Mouse (Mus musculus) liver, postnatal 0 days (tissue): ENCODE data around the gene Glrx3. TPM values are rescaled to one million over a fixed set of nuclear protein-coding genes. Genes with fewer than 3 reads are reported as not detected.

Source experiments
- ATAC-seq: fragments of 200-750 bp; cut with Nextera tagmentation; 2 replicates; pipeline ENCODE4 v1.8.0; 2017; ENCODE audit warnings: mild to moderate bottlenecking, moderate library complexity
- DNase-seq: peaks from one replicate; pipeline ENCODE4 v3.0.0-alpha.2; 2016
- H3K27ac ChIP-seq: fragments of 300-500 bp; sonication (generic); 2 replicates; pipeline ENCODE4 v1.5.1; 2014; ENCODE audit warnings: antibody characterized with exemption, moderate library complexity, mild to moderate bottlenecking, low read depth
- H3K27me3 ChIP-seq: fragments of 300-500 bp; sonication (generic); 2 replicates; pipeline ENCODE4 v1.6.1; 2014; ENCODE audit warnings: low read length, control low read depth, mixed read lengths; ENCODE audit not compliant: insufficient read depth
- H3K36me3 ChIP-seq: fragments of 300-500 bp; sonication (generic); replicated peaks from 2 replicates; pipeline ENCODE4 v1.6.1; 2014; ENCODE audit warnings: mild to moderate bottlenecking, control low read depth, low read length, moderate library complexity, mixed read lengths; ENCODE audit not compliant: insufficient read depth
- H3K4me1 ChIP-seq: fragments of 300-500 bp; sonication (generic); 2 replicates; pipeline ENCODE4 v1.6.1; 2014; ENCODE audit warnings: antibody characterized with exemption, mild to moderate bottlenecking, control low read depth; ENCODE audit not compliant: insufficient read depth
- H3K4me2 ChIP-seq: fragments of 300-500 bp; sonication (generic); 2 replicates; pipeline ENCODE4 v1.6.1; 2014; ENCODE audit warnings: low read depth, mild to moderate bottlenecking, low read length, moderate library complexity, mixed read lengths
- H3K4me3 ChIP-seq: fragments of 300-500 bp; sonication (generic); 2 replicates; pipeline ENCODE4 v1.5.1; 2014; ENCODE audit warnings: low read depth, low read length
- H3K9ac ChIP-seq: fragments of 300-500 bp; sonication (generic); replicated peaks from 2 replicates; pipeline ENCODE4 v1.6.1; 2014; ENCODE audit warnings: mild to moderate bottlenecking, moderate library complexity
- H3K9me3 ChIP-seq: fragments of 300-500 bp; sonication (generic); 2 replicates; pipeline ENCODE4 v1.6.1; 2016; ENCODE audit warnings: mild to moderate bottlenecking, control low read depth, low read length, mixed read lengths
- CTCF ChIP-seq: sonication (generic); IDR thresholded peaks from 2 replicates; pipeline ENCODE4 v1.5.1; 2016; ENCODE audit warnings: antibody characterized with exemption, low read depth
- EP300 ChIP-seq: IDR thresholded peaks from 2 replicates; pipeline ENCODE4 v1.6.1; 2016; ENCODE audit warnings: antibody characterized with exemption, low read depth, mild to moderate bottlenecking
- WGBS: fragments of 180-500 bp; shearing (Covaris S2); extraction: QIAGEN DNeasy Blood & Tissue Kit; methylation state at CpG from one replicate; pipeline ENCODE4 v1.1.7; 2014; ENCODE audit not compliant: insufficient replicate concordance; 5-methylcytosine and 5-hydroxymethylcytosine counted together
- polyA plus RNA-seq: library from polyadenylated mRNA; unstranded; fragments of >200 nt; fragmentation: Nextera tagmentation; extraction: Ambion mirVana; gene quantifications from 2 replicates; pipeline ENCODE4 v1.2.1, GENCODE M21; 2015

Glrx3 gene
- polyA plus RNA-seq, 1 experiment from 2014 or later = 70.6 TPM

DNA sequence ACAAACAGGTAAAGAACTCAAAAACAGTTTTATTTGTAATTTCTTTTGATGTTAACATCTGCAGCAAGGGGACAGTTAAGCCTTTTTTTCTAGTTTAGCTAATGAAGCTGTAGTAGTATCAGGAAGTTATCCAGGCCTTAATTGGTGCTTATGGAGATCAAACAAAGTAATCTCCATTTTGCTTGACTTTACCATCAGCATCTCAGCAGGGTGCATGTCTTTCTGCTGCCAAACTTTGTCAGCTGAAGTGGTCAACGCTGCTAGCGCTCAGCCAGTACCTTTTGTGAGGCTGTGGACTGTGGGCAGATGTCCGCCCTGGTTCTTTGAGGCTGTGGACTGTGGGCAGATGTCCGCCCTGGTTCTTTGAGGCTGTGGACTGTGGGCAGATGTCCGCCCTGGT, 24.0 kb downstream of the Glrx3 start:
- H3K27ac ChIP-seq = no peak overlapping the region
- TF ChIP-seq EP300 (no peak), CTCF (no peak)
- H3K9me3 ChIP-seq = no peaks in the 10 kb centered on the region
- no peak overlapping the region for H3K4me3 ChIP-seq
- H3K4me1 ChIP-seq = no peaks in the 10 kb centered on the region
- no peaks in the 10 kb centered on the region for H3K27me3 ChIP-seq
- no peak for DNase-seq
- no peak for ATAC-seq
- H3K4me2 ChIP-seq = no peak overlapping the region
- WGBS = 85% methylated on average over 5 of the region's 5 CpGs
- H3K36me3 ChIP-seq = peaks cover 45% of the 10 kb centered on the region
- H3K9ac ChIP-seq = no peak overlapping the region

- Histone ChIP-seq H3K4me3 (no peak overlapping the region), H3K27me3 (no peaks in the 10 kb centered on the region), H3K27ac (no peak overlapping the region), H3K4me2 (no peak overlapping the region), H3K9me3 (no peaks in the 10 kb centered on the region), H3K36me3 (peaks cover 39% of the 10 kb centered on the region), H3K4me1 (no peaks in the 10 kb centered on the region), H3K9ac (no peak overlapping the region)
- peak; percentile 33; the same call in 1 of the 2 replicates for ATAC-seq
- WGBS = 72% methylated on average over 4 of the region's 4 CpGs
- peak; percentile 40 for DNase-seq
- peak; percentile 63 for TF ChIP-seq CTCF
- no peak for TF ChIP-seq EP300
Measured at GRCm38 (mm10) chr7:137468174-137468573, 30.8 kb downstream of the Glrx3 start.

DNA sequence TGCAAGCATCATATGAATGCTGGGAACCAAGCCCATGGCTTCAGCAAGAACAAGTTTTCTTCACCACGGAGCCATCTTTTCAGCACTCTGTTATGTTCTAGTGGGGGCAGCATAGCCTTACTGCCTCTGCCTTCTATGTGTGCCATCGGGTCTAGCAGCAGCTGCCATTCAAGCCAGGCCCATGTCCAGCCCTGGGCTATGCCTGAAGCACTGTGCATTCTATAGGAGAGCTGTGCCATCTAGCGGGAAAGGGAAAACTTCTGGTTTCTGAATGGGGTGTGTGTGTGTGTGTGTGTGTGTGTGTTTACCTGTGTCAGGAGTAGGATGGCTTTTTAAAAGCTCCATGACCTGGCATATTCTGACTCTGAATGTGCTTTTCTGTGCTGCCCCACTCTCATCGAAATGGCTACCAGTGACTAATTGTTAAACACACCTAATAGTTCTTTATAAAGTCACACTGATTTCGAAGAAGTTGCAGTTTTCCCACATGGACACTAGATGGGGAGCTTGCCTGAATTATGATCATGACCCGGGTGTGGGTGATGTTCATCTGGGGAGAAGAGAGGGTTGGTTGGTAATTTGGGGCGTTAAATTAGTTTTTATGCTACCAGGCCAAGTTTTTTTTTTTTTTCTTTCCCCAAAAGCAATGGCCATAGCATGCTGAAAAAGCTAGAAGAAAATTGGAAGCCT, 34.2 kb downstream of the Glrx3 start:
- 57% methylated on average over 7 of the region's 7 CpGs for WGBS

DNA sequence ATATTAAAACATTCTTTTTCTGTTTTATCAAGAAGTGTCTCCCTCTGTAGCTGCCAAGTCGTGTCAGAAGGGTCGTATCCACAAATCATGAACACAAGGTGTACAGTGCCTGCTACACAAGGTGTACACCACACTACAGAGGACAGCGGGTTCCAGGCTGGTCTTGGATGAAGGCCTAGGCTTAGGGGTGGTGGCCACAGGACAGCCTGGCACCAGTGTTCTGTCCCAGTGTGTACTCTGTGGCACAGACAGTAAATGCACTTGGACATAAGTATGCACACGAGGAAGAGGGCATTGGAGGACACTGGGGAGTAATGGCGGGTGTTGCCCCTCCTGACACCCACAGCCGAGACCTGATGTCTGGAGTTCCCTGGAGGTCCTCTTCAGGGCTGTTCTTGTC, 34.7 kb downstream of the Glrx3 start:
- Histone ChIP-seq H3K27me3 (no peaks in the 10 kb centered on the region), H3K36me3 (peaks cover 11% of the 10 kb centered on the region), H3K4me3 (no peak overlapping the region), H3K4me2 (no peak overlapping the region), H3K9ac (no peak overlapping the region), H3K9me3 (no peaks in the 10 kb centered on the region), H3K27ac (no peak overlapping the region), H3K4me1 (no peaks in the 10 kb centered on the region)
- TF ChIP-seq CTCF = no peak
- TF ChIP-seq EP300 = no peak
- DNase-seq = no peak
- no peak for ATAC-seq
- 58% methylated on average over 6 of the region's 6 CpGs for WGBS

More for the DNA sequence above, 34.2 kb downstream of the Glrx3 start:
- Histone ChIP-seq H3K9me3 (no peaks in the 10 kb centered on the region), H3K4me3 (no peak overlapping the region), H3K9ac (no peak overlapping the region), H3K4me2 (no peak overlapping the region), H3K27me3 (no peaks in the 10 kb centered on the region), H3K36me3 (peaks cover 17% of the 10 kb centered on the region), H3K27ac (no peak overlapping the region), H3K4me1 (no peaks in the 10 kb centered on the region)
- no peak for ATAC-seq
- TF ChIP-seq CTCF = peak; percentile 22; the same call in 1 of the 2 replicates
- no peak for TF ChIP-seq EP300
- no peak for DNase-seq

DNA sequence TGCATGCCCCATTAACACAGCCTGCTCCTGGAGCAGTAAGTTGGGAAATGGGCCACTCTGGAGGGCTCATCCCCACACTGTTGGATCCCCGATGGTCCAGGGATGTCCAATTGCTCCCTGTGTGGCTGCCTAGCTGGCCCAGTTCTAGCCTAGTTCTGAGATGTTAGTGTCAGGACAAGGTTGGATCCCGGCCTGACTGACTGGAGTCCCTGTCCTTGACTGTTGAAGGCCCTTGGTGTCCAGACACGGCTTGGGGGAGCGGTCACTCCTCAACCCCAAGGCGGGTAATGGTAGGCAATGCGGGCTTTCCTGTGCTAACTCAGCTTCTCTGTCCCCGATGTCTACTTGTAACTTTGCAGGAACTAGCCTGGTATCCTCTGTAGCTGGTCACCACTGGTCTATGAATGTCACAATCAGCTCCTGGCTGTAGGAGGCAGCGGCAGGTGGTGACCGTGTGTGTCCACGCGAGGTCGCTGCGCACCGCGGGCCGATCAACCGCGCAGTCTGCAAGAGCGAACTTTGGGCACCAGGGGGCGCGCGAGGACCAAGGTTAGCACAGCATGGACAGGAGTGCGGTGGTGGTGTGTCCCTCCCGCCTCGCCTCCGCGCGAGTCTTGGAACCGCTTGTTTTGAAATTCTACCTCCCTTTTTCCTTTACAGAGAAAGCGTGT, 40.7 kb downstream of the Glrx3 start:
- peak overlapping the region; percentile 53 for H3K4me2 ChIP-seq
- TF ChIP-seq EP300 (no peak), CTCF (peak; percentile 100)
- no peaks in the 10 kb centered on the region for H3K9me3 ChIP-seq
- ATAC-seq (peak; percentile 94), DNase-seq (peak; percentile 97)
- 0 out of 2 replicates have a peak, but pooled peaks cover 3% of the 10 kb centered on the region for H3K4me1 ChIP-seq
- no peak overlapping the region for H3K9ac ChIP-seq
- 14% methylated on average over 30 of the region's 30 CpGs for WGBS
- H3K4me3 ChIP-seq = no peak overlapping the region
- 0 out of 2 replicates have a peak, but pooled peaks cover 5% of the 10 kb centered on the region for H3K27me3 ChIP-seq
- no peak overlapping the region for H3K27ac ChIP-seq
- no peaks in the 10 kb centered on the region for H3K36me3 ChIP-seq

GRCm38 (mm10) chr7:137478621-137478982, 41.2 kb downstream of the Glrx3 start:
- H3K4me3 ChIP-seq = no peak overlapping the region
- H3K9me3 ChIP-seq = no peaks in the 10 kb centered on the region
- peak overlapping the region; percentile 53 for H3K4me2 ChIP-seq
- no peak for TF ChIP-seq CTCF
- H3K4me1 ChIP-seq = 0 out of 2 replicates have a peak, but pooled peaks cover 3% of the 10 kb centered on the region
- 20% methylated on average over 5 of the region's 5 CpGs for WGBS
- no peak overlapping the region for H3K27ac ChIP-seq
- 0 out of 2 replicates have a peak, but pooled peaks cover 5% of the 10 kb centered on the region for H3K27me3 ChIP-seq
- H3K36me3 ChIP-seq = no peaks in the 10 kb centered on the region
- DNase-seq (no peak), ATAC-seq (peak; percentile 53)
- no peak overlapping the region for H3K9ac ChIP-seq
